Mouse (Mus musculus) thymus, postnatal 0 days (tissue): ENCODE measurements around the gene Gatad1. TPM values are rescaled to one million over a fixed set of nuclear protein-coding genes. Genes with fewer than 3 reads are reported as not detected.
A peak's percentile ranks its signal among the peaks of the same experiment; 100 is the strongest.
"Not testable (repeated sequence)": the region's sequence is repeated elsewhere in the genome, so short reads cannot be mapped to it uniquely, and the experiment has no call there.

Experiments used
- DNase-seq: peaks from one replicate; pipeline ENCODE4 v3.0.0-alpha.2; 2015; ENCODE audit warnings: low spot score
- polyA plus RNA-seq: library from polyadenylated mRNA; unstranded; fragments of >200 nt; fragmentation: Nextera tagmentation; extraction: Ambion mirVana; gene quantifications from 2 replicates; pipeline ENCODE4 v1.2.1, GENCODE M21; 2015

Gene Gatad1
- polyA plus RNA-seq: 51.2 and 53.5 TPM in 2 replicates

DNA sequence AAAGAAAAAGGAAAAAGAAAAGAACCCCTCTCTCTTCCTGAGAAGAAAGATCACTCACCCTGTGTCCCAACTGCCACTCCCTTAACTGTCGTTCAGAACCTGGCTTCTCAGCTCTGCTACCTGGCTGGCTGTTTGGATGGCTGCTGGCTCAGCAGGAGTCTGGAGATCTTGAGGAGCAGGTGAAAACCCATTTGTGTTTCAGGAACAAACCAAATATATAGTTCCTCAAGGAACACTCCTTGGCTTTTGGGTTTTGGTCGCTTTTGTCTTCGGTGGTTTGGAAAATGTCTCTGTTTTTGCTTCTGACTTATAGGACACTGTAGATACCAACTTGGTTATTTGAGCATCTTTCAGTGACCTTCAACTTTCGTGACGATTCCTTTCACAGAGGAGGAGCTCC lies at the start of gene Gatad1:
TSS of gene Gatad1 (minus strand) at position 101 of the 400 bp plus-strand sequence.
- no peak for DNase-seq

DNA sequence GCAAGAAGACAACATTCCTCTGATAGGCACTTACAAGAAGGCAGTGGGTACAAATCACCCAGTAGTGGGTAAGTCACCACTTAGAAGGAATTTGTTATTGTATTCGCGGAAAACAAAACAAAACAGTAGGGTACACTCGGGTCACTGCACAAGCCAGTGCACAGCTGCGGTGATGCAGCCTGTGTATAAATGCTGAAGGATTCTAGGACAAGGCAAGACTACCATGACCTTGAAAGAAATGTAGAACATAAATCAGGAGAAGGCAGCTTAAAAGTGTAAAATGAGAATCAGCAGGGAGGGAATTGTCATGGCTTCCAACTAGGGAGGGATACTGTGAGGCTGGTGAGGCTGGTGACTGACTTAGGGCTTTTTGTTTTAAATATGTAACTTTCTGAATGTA lies 45.2 kb upstream of the Gatad1 start:
- DNase-seq: no peak

- no peak for DNase-seq
These were observed 43.0 kb upstream of the Gatad1 start for GRCm38 (mm10) chr5:3700025-3700424.

DNA sequence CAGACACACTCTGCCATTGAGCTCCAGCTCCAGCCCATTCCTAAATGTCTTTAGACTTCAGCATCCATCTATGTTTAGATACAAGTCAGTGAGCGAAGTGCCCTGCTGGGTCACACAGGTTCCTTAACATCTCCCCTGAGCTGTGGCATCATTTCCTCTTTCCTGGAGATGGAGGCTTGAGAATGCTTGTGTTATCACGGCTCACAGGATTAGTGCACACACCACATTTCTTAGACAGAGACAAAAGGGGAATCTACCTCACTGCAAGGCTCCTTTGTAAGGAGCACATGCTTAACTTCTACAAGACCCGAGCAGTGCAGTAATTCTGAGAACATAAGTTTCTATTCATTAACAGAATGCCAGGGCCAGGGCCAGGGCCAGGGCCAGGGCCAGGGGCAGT lies 39.0 kb upstream of the Gatad1 start:
- no peak for DNase-seq

GRCm38 (mm10) chr5:3695191-3695590 lies 38.2 kb upstream of the Gatad1 start:
- DNase-seq: no peak

- no peak for DNase-seq
These were observed 36.0 kb upstream of the Gatad1 start for GRCm38 (mm10) chr5:3692956-3693355.

- no peak for DNase-seq
These were observed 34.3 kb upstream of the Gatad1 start for GRCm38 (mm10) chr5:3691283-3691682.

- DNase-seq: no peak
These were observed 31.3 kb upstream of the Gatad1 start for GRCm38 (mm10) chr5:3688298-3688697.

GRCm38 (mm10) chr5:3669938-3670554 lies 13.1 kb upstream of the Gatad1 start:
- peak; percentile 54 for DNase-seq

DNA sequence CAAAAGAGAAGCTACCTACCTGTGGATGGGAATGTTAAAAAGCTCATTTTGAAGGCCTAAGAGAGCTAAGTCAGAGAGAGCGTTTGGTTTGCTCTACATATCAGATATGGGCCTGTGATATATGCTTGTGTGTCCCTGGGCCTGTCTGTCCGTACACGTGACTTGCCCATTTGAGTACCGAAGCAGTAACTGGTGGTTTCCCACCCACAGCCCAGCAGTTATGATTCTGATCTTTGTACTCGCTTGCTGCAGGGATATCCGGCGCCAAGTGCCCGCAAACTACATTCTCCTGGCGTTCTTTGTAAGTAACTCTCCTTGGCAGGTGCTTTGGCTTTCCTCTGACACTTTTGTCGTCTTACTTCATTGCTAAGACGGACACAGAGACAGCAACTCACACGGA lies 9.6 kb upstream of the Gatad1 start:
- peak; percentile 38 for DNase-seq

DNA sequence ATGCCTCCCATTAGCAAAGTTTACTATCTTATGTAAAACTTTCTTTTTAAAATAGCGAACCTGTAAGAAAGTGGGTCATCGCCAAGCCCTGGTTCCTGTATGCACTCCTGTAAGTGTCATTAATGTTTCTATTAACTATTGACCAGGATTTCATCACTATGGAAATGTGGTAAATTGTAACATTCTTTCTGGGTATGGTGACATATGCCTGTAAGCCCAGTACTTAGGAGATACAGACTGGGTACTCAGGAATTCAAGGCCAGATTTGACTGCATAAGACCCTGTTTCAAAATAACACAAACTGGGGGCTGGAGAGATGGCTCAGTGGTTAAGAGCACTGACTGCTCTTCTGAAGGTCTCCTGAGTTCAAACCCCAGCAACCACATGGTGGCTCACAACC lies 8.2 kb upstream of the Gatad1 start:
- no peak for DNase-seq

DNA sequence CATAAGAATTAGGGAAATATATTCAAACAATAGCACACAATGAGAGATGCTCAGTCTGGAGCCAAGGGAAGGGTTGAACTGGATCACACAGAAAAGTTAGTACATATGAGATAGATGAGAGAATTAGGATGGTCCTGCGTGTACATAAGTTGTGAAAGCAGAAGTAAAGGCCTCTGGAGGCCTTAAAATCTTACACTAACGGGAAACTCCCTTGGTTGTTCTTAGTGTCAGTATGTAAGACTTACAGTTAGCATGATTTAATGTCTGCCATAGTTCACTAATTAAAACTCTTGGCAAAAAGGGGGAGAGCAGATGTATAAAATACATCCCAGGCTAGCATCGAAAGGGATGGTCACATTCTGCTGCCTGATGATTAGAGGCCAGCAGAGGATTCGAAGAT lies 3.2 kb downstream of the Gatad1 start:
- no peak for DNase-seq

DNA sequence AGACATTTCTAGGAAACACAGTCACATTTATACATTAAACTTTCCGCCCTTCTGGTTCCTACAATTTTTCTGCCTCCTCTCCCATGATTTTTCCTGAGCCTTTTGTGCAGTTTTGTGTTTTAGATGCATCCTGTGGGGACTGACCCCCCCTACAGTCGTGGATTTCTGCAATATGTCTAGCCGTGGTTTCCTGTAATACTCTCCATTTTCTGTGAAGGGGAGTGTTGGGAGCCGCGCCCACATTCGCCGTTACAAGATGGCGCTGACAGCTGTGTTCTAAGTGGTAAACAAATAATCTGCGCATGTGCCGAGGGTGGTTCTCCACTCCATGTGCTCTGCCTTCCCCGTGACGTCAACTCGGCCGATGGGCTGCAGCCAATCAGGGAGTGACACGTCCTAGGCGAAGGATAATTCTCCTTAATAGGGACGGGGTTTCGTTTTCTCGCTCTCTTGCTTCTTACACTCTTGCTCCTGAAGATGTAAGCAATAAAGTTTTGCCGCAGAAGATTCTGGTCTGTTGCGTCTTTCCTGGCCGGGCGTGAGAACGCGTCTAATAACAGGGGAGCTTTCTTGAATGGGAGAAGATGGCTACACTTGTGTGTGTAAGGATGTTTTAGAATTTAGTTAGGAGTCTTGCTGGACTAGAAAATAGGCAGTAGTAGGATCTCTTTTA lies 3.9 kb downstream of the Gatad1 start:
- not testable (repeated sequence) for DNase-seq

- no peak for DNase-seq
These were observed 5.4 kb downstream of the Gatad1 start for GRCm38 (mm10) chr5:3651621-3652020.

DNA sequence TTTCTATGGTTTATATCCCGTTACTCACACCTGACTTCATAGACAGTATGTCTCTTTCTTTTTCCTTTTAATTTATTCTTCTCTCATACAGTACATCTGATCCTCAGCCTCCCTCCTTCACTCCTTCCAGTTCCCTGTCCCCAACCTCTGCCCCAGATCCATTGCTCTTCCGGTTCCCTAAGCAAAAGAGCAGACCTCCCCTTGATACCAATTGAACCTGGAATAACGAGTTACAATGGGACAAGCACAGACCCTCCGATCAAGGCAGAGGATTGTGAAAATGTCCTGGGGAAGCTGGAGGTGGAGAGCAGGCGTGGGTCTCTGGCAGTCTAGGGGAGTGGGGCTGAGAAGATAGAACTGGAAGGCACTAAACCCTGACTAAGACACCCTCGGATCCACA lies 6.1 kb downstream of the Gatad1 start, which contains the start of gene Tmbim7:
TSS of gene Tmbim7 (plus strand) at position 301 of the 400 bp plus-strand sequence.
- no peak for DNase-seq

GRCm38 (mm10) chr5:3648849-3649210 lies 8.2 kb downstream of the Gatad1 start:
- DNase-seq: no peak

- DNase-seq: no peak
These were observed 8.7 kb downstream of the Gatad1 start for GRCm38 (mm10) chr5:3648206-3648848.

DNA sequence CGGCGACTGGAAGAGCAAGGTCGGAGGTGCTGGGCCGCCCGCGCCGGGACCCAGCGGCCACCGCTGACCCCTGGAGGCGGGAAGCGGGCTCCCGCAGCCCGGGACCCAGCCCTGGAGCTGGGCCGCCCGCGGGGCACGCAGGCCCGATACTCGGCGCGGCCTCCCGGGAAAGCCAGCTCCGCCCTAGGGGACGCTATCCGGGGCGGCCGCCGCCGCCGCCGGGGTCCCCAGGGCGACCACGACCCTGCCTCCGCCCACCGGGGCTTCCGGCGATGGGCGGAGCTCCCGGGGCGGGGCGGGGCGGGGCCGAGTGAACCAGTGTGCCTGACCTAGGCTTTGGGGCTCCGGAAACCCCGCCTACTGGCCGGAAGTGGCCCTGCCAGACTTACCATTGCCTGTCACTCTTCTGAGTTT lies 9.3 kb downstream of the Gatad1 start:
- DNase-seq: peak; percentile 93

DNA sequence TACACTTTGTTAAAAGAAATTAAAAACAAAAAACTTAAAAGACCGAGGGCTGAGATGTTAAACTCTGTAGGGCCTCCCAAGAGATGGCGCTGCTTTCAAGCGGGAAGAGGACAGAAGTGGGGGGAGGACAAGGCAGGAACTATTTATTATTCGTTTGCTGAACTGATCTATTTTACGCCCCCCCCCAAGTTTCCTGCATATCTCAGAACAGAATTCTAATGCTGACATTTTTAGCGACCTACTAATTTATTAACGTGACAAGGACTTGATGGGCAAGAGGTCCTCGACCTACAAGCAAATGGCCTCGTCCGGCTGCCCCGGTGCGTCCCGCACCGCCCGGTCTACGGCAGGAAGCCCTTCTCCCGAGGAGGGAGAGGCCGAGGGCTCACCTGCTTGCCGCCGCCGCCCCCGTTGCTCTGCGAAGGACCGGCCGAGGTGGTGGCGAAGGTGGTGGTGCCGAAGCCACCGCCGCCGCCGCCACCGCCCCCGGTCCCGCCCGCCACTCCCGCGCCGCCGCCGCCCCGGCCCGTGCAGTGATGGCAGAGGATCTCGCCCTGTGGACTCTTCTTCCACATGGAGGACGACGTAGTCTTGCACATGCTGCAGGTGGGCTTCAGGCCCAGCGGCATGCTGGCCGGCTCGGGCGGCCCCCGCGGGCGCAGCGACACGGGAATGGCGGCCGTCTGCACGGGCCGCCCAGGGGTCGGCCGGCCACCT lies 9.8 kb downstream of the Gatad1 start:
- DNase-seq: peak; percentile 63

DNA sequence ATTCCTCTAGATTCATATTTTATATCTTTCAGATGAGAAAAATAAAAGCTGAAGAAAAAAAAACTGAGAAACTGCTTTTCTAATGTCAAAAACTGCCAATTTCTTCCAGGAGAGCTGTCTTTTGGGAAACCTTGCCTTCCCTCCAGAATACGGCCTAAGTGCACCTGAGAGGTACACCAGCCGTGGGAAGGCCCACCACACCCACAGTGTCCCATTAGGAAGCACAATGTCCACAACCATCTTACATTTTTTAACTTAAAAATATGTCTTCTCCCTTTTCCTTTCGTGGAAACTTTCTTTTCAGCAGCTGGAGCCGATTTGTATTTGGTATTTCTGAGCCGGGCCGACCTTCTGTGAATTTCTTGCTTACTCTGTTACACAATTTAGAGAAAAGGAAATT lies 10.4 kb downstream of the Gatad1 start:
- DNase-seq: no peak

DNA sequence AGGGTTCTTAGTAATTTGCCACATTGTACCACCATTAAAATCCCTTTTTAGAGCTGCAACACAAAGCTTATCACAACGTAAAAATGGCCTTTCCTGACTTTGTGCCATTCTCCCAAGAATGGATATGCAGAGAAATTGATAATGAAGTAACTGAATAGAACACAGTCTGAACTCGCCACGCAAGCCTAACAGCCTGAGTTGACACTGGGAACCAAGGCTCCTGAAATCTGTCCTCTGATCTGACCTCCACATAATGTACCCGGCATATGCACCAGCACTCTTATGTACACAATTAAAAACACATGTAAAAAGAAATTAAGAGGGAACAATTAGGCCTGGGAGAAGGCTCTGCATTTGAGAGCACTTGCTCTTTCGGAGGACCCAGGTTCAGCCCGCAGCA lies 11.7 kb downstream of the Gatad1 start:
- DNase-seq: no peak

GRCm38 (mm10) chr5:3644621-3645020 lies 12.4 kb downstream of the Gatad1 start:
- DNase-seq: no peak
